Mouse (Mus musculus): ENCODE data around the gene Rpl19.
A peak's percentile ranks its signal among the peaks of the same experiment; 100 is the strongest.

- peak; percentile 83; the same call in 1 of the 2 replicates for TF ChIP-seq CTCF (IDR thresholded peaks at IDR 0.05; ENCODE audit: borderline replicate concordance, control insufficient read depth, extremely low read depth, insufficient read depth, low read length, poor library complexity)
- no peak; the same call in 1 of the 2 replicates for TF ChIP-seq POLR2A (IDR thresholded peaks at IDR 0.05; ENCODE audit: control insufficient read depth, extremely low read depth, insufficient read depth, low read length, poor library complexity)
Observed at GRCm38 (mm10) chr11:98002627-98003026, 23.9 kb upstream of the Rpl19 start.

Measured in thymus, adult 2 months (tissue).